Mouse (Mus musculus) neural tube, embryonic 15.5 days (tissue): ENCODE measurements around the gene Fam184b. TPM values are rescaled to one million over a fixed set of nuclear protein-coding genes. Genes with fewer than 3 reads are reported as not detected.

Experiments used
- ATAC-seq: fragments of 200-750 bp; cut with Nextera tagmentation; 2 replicates; pipeline ENCODE4 v1.8.0; 2017; ENCODE audit warnings: mild to moderate bottlenecking, moderate TSS enrichment, moderate library complexity; ENCODE audit not compliant: low FRiP score
- H3K27ac ChIP-seq: fragments of 300-500 bp; sonication (generic); replicated peaks from 2 replicates; pipeline ENCODE4 v1.5.1; 2015; ENCODE audit warnings: mild to moderate bottlenecking, inconsistent platforms
- H3K27me3 ChIP-seq: fragments of 300-500 bp; sonication (generic); replicated peaks from 2 replicates; pipeline ENCODE4 v1.6.1; 2015; ENCODE audit warnings: inconsistent platforms
- H3K36me3 ChIP-seq: fragments of 300-500 bp; sonication (generic); 2 replicates; pipeline ENCODE4 v1.6.1; 2015; ENCODE audit warnings: inconsistent platforms
- H3K4me1 ChIP-seq: fragments of 300-500 bp; sonication (generic); 2 replicates; pipeline ENCODE4 v1.6.1; 2015; ENCODE audit warnings: inconsistent platforms
- H3K4me2 ChIP-seq: fragments of 300-500 bp; sonication (generic); 2 replicates; pipeline ENCODE4 v1.6.1; 2015; ENCODE audit warnings: inconsistent platforms, mild to moderate bottlenecking, moderate library complexity
- H3K4me3 ChIP-seq: fragments of 300-500 bp; sonication (generic); replicated peaks from 2 replicates; pipeline ENCODE4 v1.5.1; 2015; ENCODE audit warnings: mild to moderate bottlenecking, inconsistent platforms
- H3K9ac ChIP-seq: fragments of 300-500 bp; sonication (generic); replicated peaks from 2 replicates; pipeline ENCODE4 v1.6.1; 2015; ENCODE audit warnings: mild to moderate bottlenecking, inconsistent platforms
- H3K9me3 ChIP-seq: fragments of 300-500 bp; sonication (generic); replicated peaks from 2 replicates; pipeline ENCODE4 v1.6.1; 2016; ENCODE audit warnings: inconsistent platforms
- WGBS: fragments of 180-500 bp; shearing (Covaris S2); methylation state at CpG from one replicate; pipeline ENCODE4 v1.1.7; 2015; ENCODE audit warnings: mixed read lengths; 5-methylcytosine and 5-hydroxymethylcytosine counted together
- polyA plus RNA-seq: library from polyadenylated mRNA; unstranded; fragments of >200 nt; fragmentation: Nextera tagmentation; extraction: Ambion mirVana; gene quantifications from 2 replicates; pipeline ENCODE4 v1.2.1, GENCODE M21; 2015

Gene Fam184b
- polyA plus RNA-seq, 1 experiment from 2014 or later, result 13.6 TPM

GRCm38 (mm10) chr5:45482607-45483006, 156.8 kb downstream of the Fam184b start:
- WGBS, result 85% methylated on average over 3 of the region's 3 CpGs
- no peak for ATAC-seq
- H3K27me3 ChIP-seq, result no peaks in the 10 kb centered on the region; the same call in 1 of the 2 replicates
- H3K9ac ChIP-seq, result no peak overlapping the region
- H3K36me3 ChIP-seq, result no peaks in the 10 kb centered on the region
- H3K27ac ChIP-seq, result no peak overlapping the region
- no peak overlapping the region for H3K4me2 ChIP-seq
- no peak overlapping the region for H3K4me3 ChIP-seq
- no peaks in the 10 kb centered on the region for H3K4me1 ChIP-seq
- H3K9me3 ChIP-seq, result no peaks in the 10 kb centered on the region

- Histone ChIP-seq H3K27me3 (no peaks in the 10 kb centered on the region; the same call in 1 of the 2 replicates), H3K27ac (no peak overlapping the region), H3K4me2 (no peak overlapping the region), H3K9me3 (no peaks in the 10 kb centered on the region), H3K9ac (no peak overlapping the region), H3K36me3 (no peaks in the 10 kb centered on the region), H3K4me1 (peaks cover 5% of the 10 kb centered on the region; the same call in 1 of the 2 replicates), H3K4me3 (no peak overlapping the region)
- no peak for ATAC-seq
- 88% methylated on average over 2 of the region's 2 CpGs for WGBS
Measured at GRCm38 (mm10) chr5:45481125-45481524, 158.3 kb downstream of the Fam184b start.

GRCm38 (mm10) chr5:45480066-45480465, 159.3 kb downstream of the Fam184b start:
- peaks cover 6% of the 10 kb centered on the region; the same call in 1 of the 2 replicates for H3K4me1 ChIP-seq
- ATAC-seq, result no peak
- no peak overlapping the region for H3K4me3 ChIP-seq
- no peaks in the 10 kb centered on the region; the same call in 1 of the 2 replicates for H3K27me3 ChIP-seq
- no peak overlapping the region for H3K4me2 ChIP-seq
- H3K9me3 ChIP-seq, result no peaks in the 10 kb centered on the region
- WGBS, result 98% methylated on average over 1 of the region's 1 CpGs
- no peak overlapping the region for H3K27ac ChIP-seq
- no peak overlapping the region for H3K9ac ChIP-seq
- H3K36me3 ChIP-seq, result no peaks in the 10 kb centered on the region

Other genes with a start within 250 kb of the Fam184b start
- 143 and 155 TPM in 2 replicates for gene Qdpr, start 189.4 kb downstream of the Fam184b start, polyA plus RNA-seq
- not detected in 2 replicates for gene Clrn2, start 185.9 kb downstream of the Fam184b start, polyA plus RNA-seq
- gene Lap3, start 146.2 kb downstream of the Fam184b start, polyA plus RNA-seq, result 33.5 and 43.9 TPM in 2 replicates
- 240 and 257 TPM in 2 replicates for gene Med28, start 119.4 kb downstream of the Fam184b start, polyA plus RNA-seq
- gene Ncapg, start 30.3 kb upstream of the Fam184b start, polyA plus RNA-seq, result 5.3 and 15.0 TPM in 2 replicates
- 40.0 and 47.1 TPM in 2 replicates for gene Lcorl, start 218.0 kb upstream of the Fam184b start, polyA plus RNA-seq